Mouse (Mus musculus) liver, embryonic 12.5 days (tissue): ENCODE data around the gene Atp6v0a1. TPM values are rescaled to one million over a fixed set of nuclear protein-coding genes. Genes with fewer than 3 reads are reported as not detected.

ENCODE experiments used
- ATAC-seq: fragments of 200-750 bp; cut with Nextera tagmentation; 2 replicates; pipeline ENCODE4 v1.8.0; 2017; ENCODE audit warnings: moderate number of reproducible peaks, mild to moderate bottlenecking, moderate library complexity
- H3K27ac ChIP-seq: fragments of 300-500 bp; sonication (generic); 2 replicates; pipeline ENCODE4 v1.5.1; 2016; ENCODE audit warnings: mild to moderate bottlenecking
- H3K27me3 ChIP-seq: fragments of 300-500 bp; sonication (generic); replicated peaks from 2 replicates; pipeline ENCODE4 v1.6.1; 2016; ENCODE audit warnings: mild to moderate bottlenecking, moderate library complexity
- H3K36me3 ChIP-seq: fragments of 300-500 bp; sonication (generic); 2 replicates; pipeline ENCODE4 v1.6.1; 2016; ENCODE audit warnings: mild to moderate bottlenecking, moderate library complexity
- H3K4me1 ChIP-seq: fragments of 300-500 bp; sonication (generic); 2 replicates; pipeline ENCODE4 v1.6.1; 2016
- H3K4me2 ChIP-seq: fragments of 300-500 bp; sonication (generic); 2 replicates; pipeline ENCODE4 v1.6.1; 2016; ENCODE audit warnings: mild to moderate bottlenecking, moderate library complexity
- H3K4me3 ChIP-seq: fragments of 300-500 bp; sonication (generic); 2 replicates; pipeline ENCODE4 v1.5.1; 2016; ENCODE audit warnings: mild to moderate bottlenecking, moderate library complexity
- H3K9ac ChIP-seq: fragments of 300-500 bp; sonication (generic); 2 replicates; pipeline ENCODE4 v1.6.1; 2016; ENCODE audit warnings: mild to moderate bottlenecking, moderate library complexity
- H3K9me3 ChIP-seq: fragments of 300-500 bp; sonication (generic); replicated peaks from 2 replicates; pipeline ENCODE4 v1.6.1; 2016; ENCODE audit warnings: mild to moderate bottlenecking, moderate library complexity
- WGBS: fragments of 180-500 bp; shearing (Covaris S2); methylation state at CpG from one replicate; pipeline ENCODE4 v1.1.7; 2016; ENCODE audit not compliant: insufficient replicate concordance; 5-methylcytosine and 5-hydroxymethylcytosine counted together
- polyA plus RNA-seq: library from polyadenylated mRNA; unstranded; fragments of >200 nt; fragmentation: Nextera tagmentation; extraction: Ambion mirVana; gene quantifications from 2 replicates; pipeline ENCODE4 v1.2.1, GENCODE M21; 2016

Gene Atp6v0a1
- polyA plus RNA-seq: 56.5 and 57.6 TPM in 2 replicates

DNA sequence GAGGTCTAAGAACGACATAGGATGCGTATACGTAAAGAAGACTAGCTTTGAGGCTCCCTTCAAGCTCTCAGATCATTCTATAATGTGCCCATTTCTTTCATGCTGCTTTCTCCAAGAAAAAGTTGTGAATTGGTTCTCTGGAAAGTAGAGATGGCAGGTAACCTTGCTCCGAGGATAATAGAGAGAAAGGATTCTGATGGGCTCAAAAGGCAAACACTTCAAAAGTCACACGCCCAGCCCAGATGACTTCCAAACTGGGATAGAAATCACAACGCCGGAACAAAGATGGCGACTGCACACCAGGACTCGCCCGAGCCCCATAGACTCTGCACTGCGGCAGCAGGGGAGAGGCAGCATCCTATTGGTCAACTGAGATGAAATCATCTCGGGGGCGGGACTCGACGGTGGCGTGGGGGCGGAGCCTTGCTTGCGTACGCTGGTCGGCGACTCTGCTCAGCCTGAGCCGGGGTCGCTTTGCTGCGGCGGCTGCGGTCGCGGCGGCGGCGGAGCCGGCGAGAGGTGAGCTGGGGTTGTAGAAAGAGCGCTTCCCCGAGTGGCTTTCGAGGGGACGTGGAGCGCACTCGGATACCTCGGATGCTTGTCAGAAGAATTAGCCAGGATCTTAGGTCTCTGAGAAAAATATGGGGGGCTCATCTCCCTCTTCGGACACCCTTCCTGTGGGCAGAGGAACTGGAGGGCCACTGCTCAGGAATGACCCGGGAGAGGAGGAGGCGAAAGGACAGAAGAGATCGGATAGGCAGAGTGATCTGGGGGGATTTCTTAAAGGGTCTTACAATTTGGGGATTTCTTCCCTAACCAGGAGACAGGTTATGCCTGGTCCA lies at the start of gene Atp6v0a1:
Atp6v0a1 (plus strand) TSS at position 407 of the 842 bp plus-strand sequence.
- peaks cover 10% of the 10 kb centered on the region for H3K27me3 ChIP-seq
- H3K4me2 ChIP-seq: peak within 1 kb of the TSS; percentile 74
- H3K4me3 ChIP-seq: peak within 1 kb of the TSS; percentile 83
- H3K9me3 ChIP-seq: no peaks in the 10 kb centered on the region
- ATAC-seq: peak; percentile 92
- peaks cover 22% of the 10 kb centered on the region for H3K36me3 ChIP-seq
- WGBS: under 1% methylated on average over 44 of the region's 44 CpGs
- peak within 1 kb of the TSS; percentile 91 for H3K9ac ChIP-seq
- peak within 1 kb of the TSS; percentile 99 for H3K27ac ChIP-seq
- peaks cover 42% of the 10 kb centered on the region for H3K4me1 ChIP-seq

DNA sequence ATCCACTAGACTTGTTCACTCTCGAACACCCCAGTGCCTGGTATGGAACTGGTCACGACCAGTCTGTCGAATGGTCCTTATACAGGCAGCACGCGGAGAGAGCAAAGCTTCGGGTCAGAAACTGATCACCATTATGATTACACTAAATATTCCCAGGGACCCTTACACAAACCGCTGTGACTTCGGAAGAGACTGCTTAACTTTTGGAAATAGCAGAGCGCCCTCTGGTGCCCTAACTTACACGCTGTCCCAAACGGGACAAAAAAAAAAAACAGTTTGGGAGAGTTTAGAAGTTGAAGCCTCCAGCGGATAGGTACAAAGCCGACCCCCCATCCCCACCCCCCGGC lies 49.8 kb upstream of the Atp6v0a1 start:
- Histone ChIP-seq H3K4me3 (peak overlapping the region; percentile 16; the same call in 1 of the 2 replicates), H3K27ac (0 out of 2 replicates have a peak overlapping the region, but pooled peaks have one; percentile 1)

DNA sequence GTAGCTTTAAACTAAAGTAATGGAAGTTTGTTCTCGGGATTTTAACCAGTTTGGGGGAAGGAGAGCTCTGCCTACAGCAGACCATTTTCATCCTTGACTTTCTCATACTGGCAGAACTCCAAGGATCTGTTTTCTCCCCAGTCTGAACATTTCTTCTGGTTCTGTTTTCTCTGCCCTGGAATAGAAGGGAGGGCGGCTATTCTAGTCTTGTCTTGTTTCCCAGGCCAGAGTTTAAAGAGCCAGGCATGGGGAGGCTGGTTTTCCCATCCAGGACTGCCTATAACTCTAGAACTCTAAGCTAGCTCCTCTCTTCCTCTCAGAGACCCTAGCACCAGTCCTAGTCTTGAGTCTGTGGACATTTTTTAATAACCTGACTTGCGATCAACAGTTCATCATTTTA lies 49.4 kb upstream of the Atp6v0a1 start:
- Histone ChIP-seq H3K27ac (0 out of 2 replicates have a peak overlapping the region, but pooled peaks have one; percentile 1), H3K4me1 (peaks cover 73% of the 10 kb centered on the region), H3K4me2 (peak overlapping the region; percentile 53), H3K9me3 (no peaks in the 10 kb centered on the region), H3K27me3 (peaks cover 18% of the 10 kb centered on the region), H3K4me3 (no peak overlapping the region), H3K9ac (peak overlapping the region; percentile 31; the same call in 1 of the 2 replicates), H3K36me3 (peaks cover 7% of the 10 kb centered on the region; the same call in 1 of the 2 replicates)
- 30% methylated on average over 3 of the region's 3 CpGs for WGBS
- no peak for ATAC-seq

More for the DNA sequence above, 49.8 kb upstream of the Atp6v0a1 start:
- Histone ChIP-seq H3K4me2 (peak overlapping the region; percentile 53), H3K4me1 (peaks cover 70% of the 10 kb centered on the region), H3K9me3 (no peaks in the 10 kb centered on the region), H3K36me3 (peaks cover 7% of the 10 kb centered on the region; the same call in 1 of the 2 replicates), H3K9ac (peak overlapping the region; percentile 31; the same call in 1 of the 2 replicates), H3K27me3 (peaks cover 18% of the 10 kb centered on the region)
- 9% methylated on average over 14 of the region's 14 CpGs for WGBS
- ATAC-seq: no peak

DNA sequence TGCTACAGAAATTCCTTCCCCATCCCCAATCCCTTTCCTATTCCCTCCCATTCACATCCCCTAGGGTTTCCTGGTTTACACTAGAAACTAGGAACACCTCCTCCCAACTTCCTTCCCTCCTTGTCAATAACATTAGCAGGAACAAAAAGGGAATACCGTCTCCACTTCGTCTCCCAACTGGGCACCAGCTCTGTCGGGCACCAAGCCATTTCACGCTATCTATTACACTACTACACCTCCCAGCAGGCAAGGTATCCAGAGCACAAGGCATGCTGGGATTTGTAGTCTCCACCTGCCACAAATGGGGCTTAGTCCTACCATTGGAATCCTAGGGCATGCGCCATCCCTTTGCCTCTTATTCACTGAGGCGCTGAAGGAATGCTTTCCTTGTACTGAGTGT lies 48.7 kb upstream of the Atp6v0a1 start:
- no peak overlapping the region; the same call in 1 of the 2 replicates for H3K27ac ChIP-seq
- peaks cover 7% of the 10 kb centered on the region; the same call in 1 of the 2 replicates for H3K36me3 ChIP-seq
- no peak overlapping the region; the same call in 1 of the 2 replicates for H3K9ac ChIP-seq
- H3K27me3 ChIP-seq: peaks cover 20% of the 10 kb centered on the region
- no peak overlapping the region for H3K4me3 ChIP-seq
- ATAC-seq: peak; percentile 63; the same call in 1 of the 2 replicates
- no peaks in the 10 kb centered on the region for H3K9me3 ChIP-seq
- WGBS: 22% methylated on average over 6 of the region's 6 CpGs
- H3K4me1 ChIP-seq: peaks cover 80% of the 10 kb centered on the region
- H3K4me2 ChIP-seq: peak overlapping the region; percentile 53

DNA sequence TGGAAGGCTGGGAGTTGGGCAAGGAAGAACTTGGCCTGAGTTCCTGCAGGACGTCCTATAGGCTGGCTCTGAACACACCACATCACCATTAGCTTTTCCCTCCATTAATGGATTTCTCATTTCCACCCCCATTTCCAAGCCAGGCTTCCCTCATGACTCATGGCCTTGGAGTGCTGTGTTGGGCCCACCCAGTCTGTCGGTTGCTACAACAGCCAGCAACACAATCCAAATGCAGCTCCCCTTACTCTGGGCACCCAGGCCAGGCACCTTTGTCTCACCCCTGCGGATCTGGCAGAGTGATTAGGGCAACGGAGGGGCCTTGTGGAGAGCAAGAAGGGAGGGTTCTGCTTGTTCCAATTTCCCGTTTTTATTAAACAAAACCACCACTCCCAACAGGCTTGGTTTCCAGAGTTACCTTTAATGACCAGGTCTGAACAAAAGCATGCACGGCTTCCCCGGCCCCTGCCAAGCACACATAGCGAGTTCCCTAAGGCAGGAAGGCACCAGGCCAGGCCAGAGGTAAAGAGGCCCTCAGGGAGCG lies 46.8 kb upstream of the Atp6v0a1 start:
- WGBS: 56% methylated on average over 9 of the region's 9 CpGs
- Histone ChIP-seq H3K36me3 (peaks cover 7% of the 10 kb centered on the region; the same call in 1 of the 2 replicates), H3K4me3 (no peak overlapping the region), H3K4me2 (no peak overlapping the region), H3K27ac (no peak overlapping the region), H3K9me3 (no peaks in the 10 kb centered on the region), H3K27me3 (peaks cover 39% of the 10 kb centered on the region), H3K9ac (no peak overlapping the region), H3K4me1 (peaks cover 86% of the 10 kb centered on the region)
- ATAC-seq: no peak

DNA sequence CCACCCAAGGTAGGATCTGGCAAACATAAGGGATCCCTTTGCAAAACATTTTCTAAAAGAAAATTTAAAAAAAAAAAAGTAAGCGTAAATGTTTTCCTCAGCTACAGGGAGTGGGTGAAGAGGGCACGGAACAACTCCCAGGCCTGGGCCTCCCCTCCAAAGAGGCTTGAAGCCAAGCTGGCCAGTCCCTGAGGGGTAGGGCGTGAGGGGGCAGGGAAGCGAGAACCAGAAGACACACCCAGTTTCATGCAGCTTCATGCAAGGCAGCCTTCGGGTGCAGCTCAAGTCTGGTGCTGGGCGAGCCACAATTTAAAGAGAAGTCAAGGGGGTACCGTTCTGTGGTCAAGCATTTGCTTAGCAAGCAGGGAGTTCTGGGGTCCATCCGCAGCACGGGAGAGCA lies 45.6 kb upstream of the Atp6v0a1 start:
- H3K27ac ChIP-seq: no peak overlapping the region
- ATAC-seq: no peak
- peaks cover 3% of the 10 kb centered on the region; the same call in 1 of the 2 replicates for H3K36me3 ChIP-seq
- H3K9me3 ChIP-seq: no peaks in the 10 kb centered on the region
- H3K4me2 ChIP-seq: no peak overlapping the region
- WGBS: 69% methylated on average over 9 of the region's 9 CpGs
- H3K4me1 ChIP-seq: peaks cover 74% of the 10 kb centered on the region
- no peak overlapping the region for H3K9ac ChIP-seq
- H3K27me3 ChIP-seq: peaks cover 40% of the 10 kb centered on the region
- no peak overlapping the region for H3K4me3 ChIP-seq

DNA sequence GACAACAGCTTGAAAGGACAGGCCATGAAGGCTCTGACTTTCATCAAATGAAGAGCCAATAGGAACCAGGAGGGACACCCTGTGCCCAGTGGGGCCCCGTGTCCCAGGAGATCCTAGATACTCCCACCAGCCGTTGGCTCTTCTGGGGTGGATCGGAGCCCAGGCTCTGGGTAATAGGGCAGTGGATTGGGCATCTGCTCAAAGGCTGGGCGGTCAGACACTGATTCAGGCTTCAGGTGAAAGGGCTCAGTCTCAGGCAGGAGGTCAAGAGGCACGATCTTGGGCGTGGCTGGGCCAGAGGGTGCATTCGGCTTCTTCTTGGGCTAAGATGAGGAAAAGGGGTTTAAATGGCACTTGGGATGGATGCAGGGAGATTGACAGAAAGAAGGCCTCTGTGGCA lies 45.1 kb upstream of the Atp6v0a1 start:
- Histone ChIP-seq H3K4me2 (no peak overlapping the region), H3K27me3 (peaks cover 40% of the 10 kb centered on the region), H3K27ac (no peak overlapping the region), H3K4me1 (peaks cover 73% of the 10 kb centered on the region), H3K9ac (no peak overlapping the region), H3K4me3 (no peak overlapping the region), H3K9me3 (no peaks in the 10 kb centered on the region), H3K36me3 (no peaks in the 10 kb centered on the region)
- 73% methylated on average over 7 of the region's 7 CpGs for WGBS
- ATAC-seq: no peak

DNA sequence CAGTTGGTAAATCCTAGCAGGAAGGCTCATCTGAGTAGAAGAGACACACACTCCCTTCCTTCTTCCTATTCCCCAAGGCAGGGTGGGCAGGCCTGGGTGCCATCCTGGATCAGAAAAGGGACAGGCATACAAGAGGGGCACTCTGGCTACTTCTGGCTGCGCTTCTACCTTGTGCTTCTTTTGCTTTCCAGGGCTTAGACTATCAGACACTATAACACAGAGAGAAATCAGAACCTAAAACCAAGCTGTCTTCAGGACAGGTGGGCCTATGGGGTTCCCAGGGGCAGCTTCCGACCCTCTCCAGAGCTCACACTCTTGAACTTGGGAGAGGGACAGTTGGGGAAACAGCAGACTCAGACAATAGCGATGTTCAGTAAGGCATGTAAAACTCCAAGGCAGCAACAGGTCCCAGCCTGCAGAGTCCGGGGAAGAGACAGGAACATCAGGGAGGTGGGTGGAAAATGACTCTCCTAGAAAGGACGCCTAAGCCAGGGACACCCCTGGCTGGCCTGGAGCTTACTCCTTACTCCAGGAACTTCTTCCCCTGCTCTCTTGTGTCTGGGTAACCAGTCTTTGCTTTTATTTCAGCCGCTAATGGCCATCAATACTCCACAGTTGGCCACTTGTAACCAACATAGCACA lies 44.2 kb upstream of the Atp6v0a1 start:
- Histone ChIP-seq H3K4me1 (peaks cover 73% of the 10 kb centered on the region), H3K9me3 (no peaks in the 10 kb centered on the region), H3K27ac (no peak overlapping the region), H3K9ac (no peak overlapping the region), H3K4me2 (no peak overlapping the region; the same call in 1 of the 2 replicates), H3K4me3 (no peak overlapping the region), H3K27me3 (peaks cover 47% of the 10 kb centered on the region), H3K36me3 (no peaks in the 10 kb centered on the region)
- 78% methylated on average over 6 of the region's 6 CpGs for WGBS
- ATAC-seq: no peak

DNA sequence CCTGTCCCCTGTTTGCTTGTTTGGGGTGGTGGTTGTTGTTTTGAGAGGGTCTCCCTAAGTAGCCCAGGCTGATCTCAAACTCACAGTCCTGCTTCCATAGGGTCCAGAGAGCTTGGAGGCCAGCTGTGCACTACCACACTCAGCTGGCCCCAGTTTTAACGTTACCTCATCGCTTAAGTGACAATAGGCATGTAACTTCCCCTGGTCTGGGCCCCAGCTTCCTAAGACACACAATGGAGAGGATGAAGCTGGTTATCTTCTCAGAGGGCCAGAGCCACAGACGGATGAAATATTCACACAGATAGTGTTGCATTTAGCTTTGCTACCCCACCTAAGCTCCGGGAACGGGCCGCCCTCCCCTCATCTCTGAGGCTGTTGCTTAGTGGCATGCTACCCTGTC lies 43.5 kb upstream of the Atp6v0a1 start:
- no peaks in the 10 kb centered on the region for H3K9me3 ChIP-seq
- H3K27ac ChIP-seq: no peak overlapping the region
- peak overlapping the region; percentile 10; the same call in 1 of the 2 replicates for H3K4me2 ChIP-seq
- peaks cover 73% of the 10 kb centered on the region for H3K4me1 ChIP-seq
- H3K9ac ChIP-seq: no peak overlapping the region
- no peaks in the 10 kb centered on the region for H3K36me3 ChIP-seq
- WGBS: 16% methylated on average over 6 of the region's 6 CpGs
- peaks cover 54% of the 10 kb centered on the region for H3K27me3 ChIP-seq
- no peak overlapping the region for H3K4me3 ChIP-seq
- ATAC-seq: no peak

DNA sequence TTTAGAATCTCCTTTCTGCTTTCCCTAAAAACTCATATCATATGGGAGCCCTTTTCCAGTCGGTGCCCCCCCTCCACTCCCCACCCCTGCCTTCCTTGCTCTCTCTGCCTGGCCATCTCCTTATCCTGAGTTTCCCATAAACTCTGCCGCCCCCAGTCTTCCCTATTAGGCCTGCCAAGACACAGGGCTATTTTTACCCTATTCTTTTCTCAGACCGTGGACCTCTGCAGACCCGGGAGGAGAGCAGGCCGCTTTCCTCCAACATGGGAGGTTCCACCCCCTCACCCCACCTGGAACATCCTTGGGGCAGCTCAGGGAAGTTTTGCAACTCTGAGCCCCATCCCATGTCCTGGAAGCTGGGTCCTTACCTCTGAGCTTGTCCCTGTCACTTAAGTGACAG lies 41.9 kb upstream of the Atp6v0a1 start:
- no peak overlapping the region for H3K4me3 ChIP-seq
- H3K27ac ChIP-seq: no peak overlapping the region
- peaks cover 64% of the 10 kb centered on the region for H3K4me1 ChIP-seq
- H3K9me3 ChIP-seq: no peaks in the 10 kb centered on the region
- 46% methylated on average over 5 of the region's 5 CpGs for WGBS
- H3K36me3 ChIP-seq: no peaks in the 10 kb centered on the region
- H3K9ac ChIP-seq: no peak overlapping the region
- no peak for ATAC-seq
- peaks cover 69% of the 10 kb centered on the region for H3K27me3 ChIP-seq
- no peak overlapping the region for H3K4me2 ChIP-seq

DNA sequence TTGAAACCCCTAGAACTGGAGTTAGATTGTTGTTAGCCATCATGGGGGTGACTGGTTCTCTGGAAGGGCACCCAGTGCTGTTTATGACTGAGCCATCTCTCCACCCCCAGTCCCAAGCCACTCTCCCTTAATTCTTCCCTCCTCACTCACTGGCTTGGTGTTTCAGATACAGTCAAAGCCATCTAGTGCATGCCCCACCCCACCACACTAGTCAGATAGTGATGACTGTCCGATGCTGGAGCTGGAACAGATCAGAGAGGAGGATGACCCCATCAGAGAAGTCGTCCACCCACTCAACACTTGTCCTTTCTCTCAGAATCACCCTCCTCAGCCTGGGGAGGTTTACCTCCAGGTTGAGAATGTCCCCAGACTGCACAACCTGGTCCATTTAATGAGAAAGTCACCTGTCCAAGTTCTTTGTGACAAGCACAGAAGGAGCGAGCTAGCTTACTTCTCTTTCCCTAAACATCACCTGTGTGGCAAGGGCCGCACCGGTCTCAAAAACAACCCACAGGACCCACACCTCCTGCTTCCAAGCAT lies 41.3 kb upstream of the Atp6v0a1 start:
- peak overlapping the region; percentile 62; the same call in 1 of the 2 replicates for H3K4me3 ChIP-seq
- no peaks in the 10 kb centered on the region for H3K36me3 ChIP-seq
- ATAC-seq: no peak
- no peaks in the 10 kb centered on the region for H3K9me3 ChIP-seq
- H3K27ac ChIP-seq: no peak overlapping the region
- peak overlapping the region; percentile 83; the same call in 1 of the 2 replicates for H3K4me2 ChIP-seq
- H3K9ac ChIP-seq: no peak overlapping the region
- WGBS: 71% methylated on average over 5 of the region's 5 CpGs
- peaks cover 58% of the 10 kb centered on the region for H3K4me1 ChIP-seq
- peaks cover 75% of the 10 kb centered on the region for H3K27me3 ChIP-seq
